Mouse (Mus musculus): Measurements from ENCODE around the gene Vegfa.

The Vegfa gene

DNA sequence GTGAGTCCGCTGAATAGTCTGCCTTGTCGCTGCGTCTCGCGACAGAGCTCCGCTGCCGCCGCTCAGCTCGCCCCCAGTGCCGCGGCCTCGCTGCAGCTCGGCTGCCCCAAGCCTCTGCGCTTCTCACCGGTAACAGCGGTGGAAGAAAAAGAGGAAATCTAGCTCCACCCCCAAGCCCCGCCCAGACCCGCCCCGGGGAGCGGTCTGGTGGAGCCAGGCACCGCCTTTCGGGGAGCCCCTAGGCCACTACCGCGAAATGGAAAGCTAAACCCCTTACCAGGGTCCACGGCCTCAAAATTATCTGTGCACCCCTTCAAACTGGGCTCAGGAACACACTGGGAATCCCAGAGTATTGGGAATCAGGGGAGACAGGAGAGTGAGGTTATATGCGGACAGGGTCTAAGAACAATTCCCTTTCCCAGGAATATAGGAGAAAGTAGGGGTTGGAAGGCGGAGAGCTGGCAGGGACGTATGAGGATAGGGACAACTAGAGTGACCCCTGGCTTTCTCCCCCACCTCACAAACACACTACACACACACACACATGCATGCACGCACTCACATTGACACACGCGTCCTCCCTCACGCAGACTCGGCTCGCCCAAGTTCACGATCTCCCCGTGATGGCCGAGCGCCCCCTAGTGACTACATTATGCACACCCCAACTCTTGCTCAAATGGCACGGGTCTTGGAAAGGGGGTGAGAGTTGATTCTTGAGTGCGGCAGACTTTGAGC, at the start of gene Vegfa:
Vegfa (minus strand) TSS at position 113 of the 735 bp plus-strand sequence.
- DNase-seq (ENCODE audit: inconsistent ontology term) = peak; percentile 94

DNA sequence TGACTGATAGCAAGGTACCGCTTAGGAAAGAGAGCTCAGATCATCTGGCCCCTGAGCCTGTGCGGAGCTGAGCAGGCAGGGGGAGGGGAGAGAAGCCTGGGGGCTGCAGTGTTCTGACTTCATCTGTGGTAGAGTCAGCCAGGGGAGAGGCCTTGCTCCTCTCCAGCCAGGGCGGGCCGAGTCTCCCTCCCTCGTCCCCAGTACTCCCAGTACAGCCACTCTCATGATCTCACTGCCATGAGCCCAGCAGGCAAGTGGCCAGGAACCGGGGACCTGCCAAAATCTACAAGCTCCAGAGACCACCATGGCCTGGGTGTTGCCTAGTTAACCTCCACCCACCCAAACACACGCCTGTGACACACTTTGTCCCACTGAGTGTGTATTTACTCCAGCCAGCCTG, 49.5 kb upstream of the Vegfa start:
- DNase-seq (ENCODE audit: inconsistent ontology term) = no peak

DNA sequence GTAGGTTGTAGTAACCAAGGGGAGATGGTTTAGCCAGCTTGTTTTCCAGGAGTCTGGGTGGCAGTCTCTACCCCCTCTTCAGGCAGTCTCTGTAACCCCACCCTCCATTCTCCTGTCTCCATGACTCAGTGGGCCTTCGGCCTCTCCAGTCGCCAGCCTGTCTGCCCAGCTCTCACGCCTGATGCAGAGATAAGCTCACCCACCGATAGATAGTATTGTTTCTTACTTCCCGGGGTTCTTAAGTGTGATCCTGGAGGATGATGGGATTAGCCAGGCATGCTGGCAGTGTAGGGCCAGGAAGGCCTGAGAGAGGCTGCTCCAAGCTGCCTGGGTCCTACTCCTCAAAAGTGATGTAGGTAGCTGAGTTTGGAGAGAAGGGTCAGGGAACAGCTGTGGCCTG, 48.9 kb upstream of the Vegfa start:
- no peak for DNase-seq (ENCODE audit: inconsistent ontology term)

DNA sequence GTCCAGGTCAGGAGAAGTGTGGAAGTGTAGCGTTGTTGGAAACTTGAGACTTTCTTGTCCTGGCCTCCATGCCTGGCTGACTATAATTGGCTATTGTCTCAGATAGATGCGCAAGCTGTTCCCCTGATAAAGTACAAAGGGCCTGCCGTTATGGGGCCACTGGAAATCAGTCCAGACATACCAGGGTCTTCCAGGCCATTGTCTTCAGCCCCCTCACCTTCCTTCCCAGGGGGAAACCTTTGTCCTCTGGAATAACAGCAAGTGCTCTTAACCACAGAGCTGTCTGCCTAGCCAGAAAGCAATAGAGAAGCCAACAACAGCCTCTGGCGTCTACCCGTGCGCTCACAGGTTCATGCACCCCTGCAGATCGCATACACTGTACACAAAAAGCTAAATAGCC, 48.2 kb upstream of the Vegfa start:
- DNase-seq (ENCODE audit: inconsistent ontology term) = no peak

DNA sequence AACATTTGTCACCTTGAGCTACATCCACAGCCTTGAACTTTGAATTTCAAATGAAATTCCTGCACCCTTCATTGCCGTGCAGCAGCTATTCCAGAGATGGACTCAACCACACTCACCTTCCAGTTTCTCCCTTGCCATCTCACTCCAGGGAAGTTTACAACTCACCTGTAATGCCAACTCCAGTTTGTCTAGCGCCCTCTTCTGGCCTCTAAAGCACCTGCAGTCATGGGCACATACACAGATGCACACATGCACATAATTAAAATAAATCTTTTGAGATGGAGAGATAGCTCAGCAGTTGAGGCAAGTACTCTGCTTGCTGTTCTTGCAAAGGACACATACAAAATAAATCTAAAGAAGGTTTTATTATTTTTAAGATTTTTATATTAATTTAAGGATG, 46.9 kb upstream of the Vegfa start:
- DNase-seq (ENCODE audit: inconsistent ontology term) = no peak

DNA sequence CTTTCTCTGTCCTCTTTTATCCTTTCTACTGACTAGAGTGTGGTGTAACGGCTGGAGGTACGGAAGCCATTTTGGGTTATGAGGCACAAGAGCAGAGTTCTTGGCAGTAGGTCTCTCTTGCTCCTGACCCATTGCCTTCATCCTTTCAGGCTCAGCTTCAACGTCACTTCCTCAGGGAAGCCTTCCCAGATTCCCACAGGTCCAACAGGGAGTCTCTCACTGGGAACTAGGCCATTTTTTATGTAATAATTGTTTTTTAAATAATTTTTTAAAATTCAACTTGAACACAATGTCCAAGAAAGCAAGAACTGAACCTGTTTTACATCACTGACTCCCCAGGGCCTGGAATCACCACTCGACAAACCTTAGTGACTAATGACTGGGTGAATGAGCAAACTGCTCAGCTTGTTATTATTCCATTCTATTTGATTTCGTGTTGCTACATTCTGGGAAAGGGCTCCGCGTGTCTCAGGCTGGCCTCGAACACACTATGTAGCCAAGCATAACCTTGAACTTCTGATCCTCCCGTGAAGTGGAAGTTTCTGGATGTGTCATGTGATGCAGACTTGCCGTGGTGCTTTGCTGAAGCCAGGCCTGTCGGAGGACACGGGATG, 45.9 kb upstream of the Vegfa start:
- DNase-seq (ENCODE audit: inconsistent ontology term) = no peak

DNA sequence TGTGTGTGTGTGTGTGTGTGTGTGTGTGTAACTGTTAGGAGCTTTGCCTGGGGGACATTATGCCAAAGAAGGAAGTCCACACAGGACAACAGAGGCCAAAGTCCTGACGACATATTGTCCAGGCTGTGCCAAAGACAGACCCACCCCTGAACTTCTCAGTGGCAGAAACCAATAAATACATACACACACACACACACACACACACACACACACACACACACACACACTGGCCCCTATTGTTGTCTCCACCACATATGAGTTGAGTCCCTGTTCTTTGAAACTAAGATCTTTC, 44.0 kb upstream of the Vegfa start:
- no peak for DNase-seq (ENCODE audit: inconsistent ontology term)

DNA sequence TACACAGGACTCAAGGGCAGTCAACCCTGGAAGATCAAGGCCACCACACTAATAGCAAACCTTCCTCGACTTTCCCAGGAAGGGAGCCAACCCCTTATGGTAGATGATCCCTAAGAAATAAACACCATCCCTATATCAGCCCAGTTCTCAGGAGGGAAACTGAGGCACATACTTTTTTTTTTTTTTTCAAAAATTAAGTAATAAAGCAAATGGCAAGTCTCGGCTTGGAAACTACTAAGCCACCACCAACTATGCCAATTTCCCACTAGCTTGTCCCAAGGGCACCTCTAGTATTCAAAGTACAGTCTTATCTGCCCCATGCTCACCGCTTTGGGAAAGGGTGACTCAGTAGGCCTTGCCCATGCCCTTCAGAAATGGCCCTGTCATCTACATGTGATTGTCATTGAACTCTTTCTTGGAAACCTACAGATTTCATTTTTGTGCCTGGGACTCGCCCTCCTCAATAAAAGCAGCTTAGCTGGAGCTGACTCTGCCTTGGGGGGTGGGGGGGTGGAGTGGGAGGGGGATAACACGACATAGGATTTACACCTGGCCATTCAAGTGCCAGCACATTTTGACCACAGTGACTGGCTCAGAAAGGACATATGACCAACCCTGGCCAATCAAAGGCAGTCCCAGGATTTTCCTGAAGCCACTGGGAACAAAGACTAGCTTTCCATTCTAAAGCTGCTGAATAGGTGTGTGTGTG, 43.5 kb upstream of the Vegfa start:
- no peak for DNase-seq (ENCODE audit: inconsistent ontology term)

DNA sequence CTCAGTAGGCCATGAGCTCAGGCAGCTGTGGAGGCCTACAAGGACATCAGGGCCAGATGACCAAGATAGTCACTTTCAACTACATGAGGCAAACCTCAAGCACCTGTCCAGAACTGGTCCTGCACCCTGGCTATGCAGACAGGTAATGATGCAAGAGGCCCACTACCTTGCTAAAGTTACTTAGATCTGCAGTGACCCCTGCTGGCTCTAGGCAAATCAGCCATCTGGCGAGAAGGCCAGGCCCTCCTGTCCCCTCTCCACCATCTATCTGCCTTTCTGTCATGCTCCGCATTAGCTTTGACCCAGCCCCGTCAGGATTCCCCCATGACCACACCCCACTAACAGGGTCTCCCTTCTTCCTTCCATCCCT, 42.9 kb upstream of the Vegfa start:
- DNase-seq (ENCODE audit: inconsistent ontology term) = no peak

DNA sequence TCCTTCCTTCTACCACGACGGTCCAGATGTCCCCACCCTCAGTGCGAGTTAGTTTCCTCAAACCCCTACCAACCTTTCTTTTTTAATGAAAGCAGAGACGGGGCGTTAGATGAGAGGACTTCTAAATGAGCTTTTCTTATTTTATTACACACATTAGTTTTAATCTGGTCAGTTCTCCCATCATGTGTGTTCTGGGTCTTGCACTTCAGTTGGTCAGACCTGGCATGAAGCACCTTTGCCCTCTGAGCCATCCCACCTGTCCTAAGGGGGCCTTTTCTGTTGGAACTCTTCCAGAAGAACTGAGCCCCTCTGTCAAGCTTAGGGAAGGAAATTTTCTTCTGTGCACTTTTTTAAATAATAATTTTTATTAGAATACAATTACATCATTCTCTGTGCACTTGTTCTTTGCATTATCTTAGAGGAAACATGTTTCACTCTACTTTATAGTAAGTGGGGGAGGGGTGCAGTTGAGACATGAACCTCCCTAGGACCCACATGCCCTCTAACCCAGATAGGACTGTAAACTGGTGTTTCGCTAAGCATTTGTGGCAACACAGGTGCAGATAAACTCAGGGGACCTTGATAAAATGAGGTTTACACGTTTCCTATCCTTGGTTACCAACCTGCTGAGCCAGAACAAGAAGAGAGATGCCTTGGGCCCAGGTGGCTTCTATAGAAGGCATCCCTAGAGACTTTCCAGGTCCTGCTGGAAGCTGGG, 42.4 kb upstream of the Vegfa start:
- no peak for DNase-seq (ENCODE audit: inconsistent ontology term)

DNA sequence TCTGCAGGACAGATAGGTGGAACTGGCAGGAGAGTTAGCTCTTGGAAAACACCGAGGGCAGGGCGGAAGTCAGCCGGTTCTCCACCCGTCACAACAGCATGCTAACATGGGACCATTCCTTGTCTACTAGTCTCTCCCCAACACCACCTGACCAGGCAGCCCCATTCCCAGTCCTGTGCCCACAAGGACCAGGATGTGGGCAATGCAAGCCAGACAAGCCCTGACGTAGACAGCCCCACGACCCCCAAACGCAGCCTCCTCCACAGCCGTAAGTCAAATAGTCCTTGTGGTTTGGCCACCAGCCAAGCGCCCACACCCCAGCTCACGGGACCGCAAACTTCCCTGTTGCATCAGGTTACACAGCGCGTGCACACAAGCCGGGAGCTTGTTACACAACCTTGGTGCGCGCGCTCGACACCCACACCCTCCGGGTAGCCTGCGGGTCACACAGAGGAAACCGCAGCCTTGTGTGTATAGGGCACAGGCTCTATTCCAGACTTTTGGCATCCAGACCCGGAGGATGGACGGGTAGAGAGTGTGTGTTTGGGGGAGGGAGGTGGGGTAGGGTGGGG, 41.6 kb upstream of the Vegfa start:
- peak; percentile 72 for DNase-seq (ENCODE audit: inconsistent ontology term)

DNA sequence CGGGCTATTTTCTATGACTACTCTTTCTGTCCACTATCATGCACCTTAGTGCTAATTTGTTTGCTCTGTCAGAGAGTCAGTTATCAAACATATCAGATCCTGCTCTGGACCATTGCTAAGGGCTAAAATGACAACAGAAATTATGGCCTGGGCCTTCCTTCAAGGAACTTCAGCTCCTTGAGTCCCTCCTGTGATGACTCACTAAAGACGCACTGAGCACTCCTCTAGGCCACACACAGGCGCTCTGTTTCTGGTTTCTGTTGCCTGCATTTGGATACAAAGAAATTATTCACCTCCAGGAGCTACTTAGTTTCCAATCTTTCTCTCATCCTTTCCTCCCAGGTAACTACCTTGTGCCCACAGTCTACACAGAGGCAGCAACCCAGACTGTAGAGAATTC, 39.4 kb upstream of the Vegfa start:
- DNase-seq (ENCODE audit: inconsistent ontology term) = no peak

DNA sequence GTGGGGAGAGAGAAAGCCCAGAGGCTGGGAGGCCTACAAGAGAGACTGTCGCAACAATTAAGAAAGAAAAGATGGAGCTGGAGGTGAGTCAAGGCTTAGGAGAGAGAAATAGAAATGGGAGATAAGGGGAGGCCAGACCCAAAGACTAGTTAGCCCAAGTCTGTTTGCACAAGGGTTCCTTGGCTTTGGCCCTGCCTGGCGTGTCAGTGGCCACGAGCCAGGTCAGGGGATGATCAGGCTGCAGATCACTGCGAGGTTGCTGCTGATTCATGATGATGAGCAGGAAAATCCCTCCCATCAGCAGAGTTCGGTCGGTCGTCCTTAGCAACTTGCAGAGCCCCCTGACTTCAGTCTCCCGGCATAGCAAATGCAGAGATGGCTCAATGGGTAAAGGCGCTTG, 37.9 kb upstream of the Vegfa start:
- DNase-seq (ENCODE audit: inconsistent ontology term) = peak; percentile 27

DNA sequence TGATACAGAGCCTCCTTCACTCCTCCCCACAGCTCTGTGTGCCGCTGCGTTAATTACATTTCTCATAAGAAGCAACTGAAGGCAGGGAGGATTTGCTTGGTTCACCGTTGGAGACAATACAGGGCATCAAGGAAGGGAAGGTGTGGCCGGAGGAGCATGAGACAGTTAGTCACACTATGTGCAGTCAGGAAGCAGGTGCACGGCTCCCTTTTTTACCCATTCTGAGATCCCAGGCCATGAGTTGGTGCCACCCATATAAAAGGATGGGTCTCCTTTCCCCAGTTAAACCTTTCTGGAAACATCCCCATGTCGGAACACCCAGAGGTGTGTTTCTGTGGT, 31.8 kb upstream of the Vegfa start:
- DNase-seq (ENCODE audit: inconsistent ontology term) = no peak

DNA sequence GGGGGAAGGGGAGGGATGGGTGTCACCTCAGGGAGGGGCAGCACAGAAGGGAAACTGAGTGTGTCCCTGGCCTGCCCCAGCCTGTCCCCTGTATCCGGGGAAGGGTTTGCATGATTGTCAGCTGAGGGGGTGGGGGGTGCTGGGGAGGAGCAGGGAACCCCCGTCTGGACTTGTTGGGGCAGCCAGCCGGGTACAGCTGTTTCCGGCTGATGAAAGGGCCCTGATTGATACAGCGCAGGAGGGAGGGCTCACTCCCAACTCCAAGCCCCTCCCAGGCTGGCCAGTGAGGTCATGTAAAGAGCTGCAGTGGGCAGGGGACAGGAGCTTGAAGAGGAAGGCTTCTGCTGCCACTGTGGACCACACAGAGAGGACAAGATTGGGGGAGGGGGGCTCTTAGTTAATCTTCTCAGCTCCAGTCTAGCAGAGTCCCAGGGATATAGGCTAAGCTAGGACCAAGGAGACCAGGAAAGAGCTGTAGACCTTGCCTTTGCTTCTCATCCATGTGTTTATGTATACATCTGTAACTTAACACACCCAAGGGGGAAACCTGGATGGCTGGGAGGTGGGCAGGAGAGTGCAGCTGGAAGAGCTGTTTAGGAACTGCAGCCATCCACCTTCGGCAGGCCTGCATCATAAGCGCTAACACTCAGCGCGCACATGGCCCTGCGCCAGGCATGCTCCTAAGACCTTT, 31.3 kb upstream of the Vegfa start:
- DNase-seq (ENCODE audit: inconsistent ontology term) = no peak

DNA sequence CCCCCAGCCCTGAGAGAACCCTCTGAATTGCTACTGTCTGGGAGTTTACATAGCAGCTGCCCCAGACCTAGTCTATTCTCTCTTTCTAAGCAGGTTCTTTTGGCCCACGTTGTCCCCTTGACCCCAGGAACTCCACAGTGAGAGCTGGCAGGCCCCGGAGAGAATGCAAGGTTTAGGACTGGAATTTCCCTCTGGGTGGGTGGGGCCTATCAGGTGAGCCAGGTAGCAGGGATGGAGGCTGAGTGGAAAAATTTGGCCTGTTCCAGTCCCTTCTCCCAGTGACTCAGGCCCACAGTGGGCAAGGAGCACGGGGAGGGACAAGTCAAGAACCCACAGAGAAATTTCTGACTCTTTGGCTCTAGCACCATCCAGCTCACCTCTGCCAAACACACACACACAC, 28.1 kb upstream of the Vegfa start:
- no peak for DNase-seq (ENCODE audit: inconsistent ontology term)

DNA sequence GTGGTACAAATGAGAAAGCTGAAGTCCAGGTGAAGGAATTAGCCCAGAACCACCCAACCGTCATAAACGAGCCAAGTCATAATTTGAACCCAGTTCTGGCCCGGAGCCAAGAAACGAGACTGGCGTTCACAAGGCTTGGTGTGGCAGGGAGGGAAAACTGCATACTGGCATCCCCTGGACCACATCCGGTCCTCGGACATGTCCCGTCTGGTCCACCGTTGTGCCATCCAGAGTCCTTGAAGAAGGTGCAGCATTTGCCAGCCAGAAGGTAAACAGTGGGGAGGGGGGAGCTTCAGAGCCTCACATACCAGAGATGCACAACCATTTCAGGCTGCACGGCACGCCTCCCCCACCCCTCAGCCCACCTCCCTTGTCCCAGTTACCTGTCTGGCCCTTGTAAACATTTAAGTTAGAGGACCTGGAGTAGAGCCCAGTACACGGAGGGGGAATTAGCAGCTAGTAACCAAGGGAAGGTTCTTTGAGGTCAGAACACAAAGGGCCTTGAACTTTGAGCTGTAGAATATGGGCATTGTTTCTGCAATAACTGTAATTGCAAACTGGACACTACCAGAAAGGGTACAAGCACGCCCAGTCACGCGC, 27.2 kb upstream of the Vegfa start:
- no peak for DNase-seq (ENCODE audit: inconsistent ontology term)

DNA sequence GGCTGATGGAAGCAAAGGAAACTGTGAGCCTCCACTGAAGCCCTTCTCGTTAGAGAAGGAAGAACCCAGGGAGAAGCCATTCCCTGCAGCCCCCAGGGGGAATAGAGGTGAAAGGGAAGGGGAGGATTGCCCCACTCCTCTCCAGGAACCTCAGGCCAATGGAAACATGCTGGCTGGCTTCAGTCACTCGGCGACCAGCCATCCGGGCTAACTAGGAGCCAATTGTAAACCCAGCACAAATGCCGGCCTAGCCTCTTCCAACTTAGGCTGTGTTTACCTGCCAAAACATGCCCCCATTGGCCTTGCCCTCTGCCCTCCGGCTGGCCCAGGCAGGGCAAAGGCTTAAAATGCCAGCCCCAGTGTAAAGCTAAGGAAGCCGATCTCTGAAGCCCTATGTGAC, 24.1 kb upstream of the Vegfa start:
- no peak for DNase-seq (ENCODE audit: inconsistent ontology term)

DNA sequence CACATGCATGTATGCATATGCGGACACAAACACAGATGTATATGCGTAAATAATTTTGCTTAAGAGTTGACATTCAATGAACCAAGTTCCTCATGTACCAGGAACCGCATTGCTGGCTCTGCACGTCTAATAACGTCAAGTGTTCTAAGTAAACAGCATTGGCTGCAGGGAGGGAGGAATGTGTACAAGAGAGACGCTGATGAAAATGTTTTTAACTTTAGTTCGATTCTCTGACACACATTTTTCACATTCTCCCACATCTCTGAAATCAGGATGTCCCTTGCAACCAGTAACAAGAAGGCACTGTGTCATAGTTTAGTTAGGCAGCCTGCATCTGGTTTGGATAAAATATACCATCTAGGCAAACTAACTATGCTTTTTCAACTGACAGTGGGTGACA, 23.6 kb upstream of the Vegfa start:
- no peak for DNase-seq (ENCODE audit: inconsistent ontology term)

DNA sequence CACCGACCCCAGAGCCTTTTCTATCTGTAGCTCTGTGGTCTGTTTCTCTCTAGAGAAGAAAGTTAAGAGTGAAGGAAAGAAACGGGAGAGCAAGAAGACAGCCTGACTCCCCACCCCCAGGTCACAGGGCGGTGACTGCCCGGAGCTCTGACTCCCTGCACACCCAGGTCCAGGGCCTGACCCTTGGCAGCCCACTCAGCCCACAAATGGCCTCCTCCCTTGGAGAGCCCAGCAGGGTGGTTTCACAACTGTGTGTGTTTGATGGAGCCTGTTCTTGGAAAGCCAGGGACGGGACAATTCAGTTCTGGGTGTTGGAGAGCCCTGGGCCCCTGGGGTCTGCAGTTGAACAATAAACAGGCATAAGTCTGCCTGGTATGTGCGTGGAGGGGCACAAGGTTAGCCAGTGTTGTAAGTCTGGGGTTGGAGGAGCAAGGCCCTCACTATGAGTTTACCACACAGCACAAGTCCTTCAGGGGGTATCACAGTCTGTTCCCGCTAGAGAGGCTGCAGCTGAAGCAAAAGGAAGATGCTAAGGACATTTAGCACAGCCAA, 21.2 kb upstream of the Vegfa start:
- DNase-seq (ENCODE audit: inconsistent ontology term) = no peak

DNA sequence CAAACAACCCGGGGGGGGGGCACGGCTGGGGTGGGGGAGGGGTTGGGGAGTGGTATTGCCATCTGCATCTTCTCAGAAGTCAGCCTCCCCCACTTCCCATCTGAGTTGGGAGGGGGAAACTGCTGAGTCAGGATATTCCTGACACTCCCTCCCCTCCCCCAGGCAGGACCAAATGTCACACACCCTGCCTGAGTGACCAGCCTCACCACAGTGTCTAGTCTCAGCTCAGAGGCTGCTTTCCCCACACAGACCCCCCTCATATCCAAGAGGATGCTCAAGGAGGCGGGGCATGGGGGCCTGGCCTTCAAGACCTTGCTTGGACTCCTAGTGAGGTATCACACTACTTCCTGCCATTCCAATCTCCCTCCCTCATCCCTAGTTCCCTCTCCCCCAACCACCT, 20.0 kb upstream of the Vegfa start:
- DNase-seq (ENCODE audit: inconsistent ontology term) = no peak

Data from Muller cell, postnatal 12 days (primary cell).